Mouse (Mus musculus): ENCODE results near the gene Krt88. TPM values are rescaled to one million over a fixed set of nuclear protein-coding genes. Genes with fewer than 3 reads are reported as not detected.

The Krt88 gene
- polyA plus RNA-seq, 1 experiment = not detected

DNA sequence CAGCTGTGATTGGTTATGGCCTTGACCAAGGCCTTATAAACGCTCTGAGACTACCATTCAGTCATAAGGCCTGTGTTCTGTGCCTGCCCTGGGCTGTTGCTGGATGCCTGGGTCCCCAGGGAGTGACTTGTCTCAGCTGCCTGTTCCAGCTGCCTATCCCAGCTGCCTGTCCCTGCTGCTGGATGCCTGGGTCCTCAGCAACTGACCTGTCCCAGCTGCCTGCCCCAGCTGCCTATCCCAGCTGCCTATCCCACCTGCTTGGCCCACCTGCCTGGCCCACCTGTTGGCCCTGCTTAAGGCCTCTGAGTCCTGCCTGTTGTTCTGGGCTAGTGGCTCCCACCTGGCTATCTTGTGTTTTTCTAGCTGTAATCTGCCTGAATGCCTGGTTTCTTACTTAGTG, 46.7 kb downstream of the Krt88 start:
- no peak overlapping the region for H3K27ac ChIP-seq (ENCODE audit: control insufficient read depth, insufficient read depth, low read length)
- no peak for DNase-seq
- no peaks in the 10 kb centered on the region for H3K36me3 ChIP-seq (ENCODE audit: control insufficient read depth, insufficient read depth, low read length)
- TF ChIP-seq CTCF (IDR thresholded peaks at IDR 0.05; ENCODE audit: borderline replicate concordance, control insufficient read depth, extremely low read depth, insufficient read depth, low read length, poor library complexity) (no peak), POLR2A (IDR thresholded peaks at IDR 0.05; ENCODE audit: control insufficient read depth, extremely low read depth, insufficient read depth, low read length, poor library complexity) (no peak)
- WGBS = 60% methylated on average over 1 of the region's 1 CpGs
- H3K4me3 ChIP-seq (ENCODE audit: control insufficient read depth, insufficient read depth, low read length) = no peak overlapping the region
- H3K4me1 ChIP-seq (replicated peaks; ENCODE audit: control insufficient read depth, insufficient read depth, low read length) = no peaks in the 10 kb centered on the region
- no peaks in the 10 kb centered on the region for H3K27me3 ChIP-seq (ENCODE audit: control insufficient read depth, insufficient read depth, low read length)

DNA sequence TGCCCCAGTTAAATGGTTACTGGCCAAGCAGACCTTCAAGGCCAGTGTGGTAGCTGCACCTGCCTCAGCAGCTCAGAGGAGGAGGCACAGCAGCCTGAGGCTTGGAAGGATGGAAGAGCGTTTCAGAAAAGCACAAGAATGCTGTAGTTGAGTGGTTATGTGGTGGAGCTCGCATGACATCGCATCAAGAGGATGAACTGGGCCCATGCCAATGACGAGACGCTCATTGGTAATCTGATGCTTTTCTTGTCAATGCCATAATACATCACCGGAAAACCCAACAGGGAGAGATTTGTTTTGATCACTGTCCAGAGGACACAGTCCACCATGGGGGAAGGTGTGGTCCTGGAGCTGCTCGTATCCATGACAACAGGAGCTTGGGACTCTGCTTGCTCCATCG, 47.7 kb downstream of the Krt88 start:
- 96% methylated on average over 8 of the region's 8 CpGs for WGBS
- no peak for DNase-seq
- H3K36me3 ChIP-seq (ENCODE audit: control insufficient read depth, insufficient read depth, low read length) = no peaks in the 10 kb centered on the region
- no peaks in the 10 kb centered on the region for H3K27me3 ChIP-seq (ENCODE audit: control insufficient read depth, insufficient read depth, low read length)
- no peak overlapping the region for H3K27ac ChIP-seq (ENCODE audit: control insufficient read depth, insufficient read depth, low read length)
- no peak overlapping the region for H3K4me3 ChIP-seq (ENCODE audit: control insufficient read depth, insufficient read depth, low read length)
- TF ChIP-seq POLR2A (IDR thresholded peaks at IDR 0.05; ENCODE audit: control insufficient read depth, extremely low read depth, insufficient read depth, low read length, poor library complexity) (no peak), CTCF (IDR thresholded peaks at IDR 0.05; ENCODE audit: borderline replicate concordance, control insufficient read depth, extremely low read depth, insufficient read depth, low read length, poor library complexity) (no peak)
- no peaks in the 10 kb centered on the region for H3K4me1 ChIP-seq (replicated peaks; ENCODE audit: control insufficient read depth, insufficient read depth, low read length)

DNA sequence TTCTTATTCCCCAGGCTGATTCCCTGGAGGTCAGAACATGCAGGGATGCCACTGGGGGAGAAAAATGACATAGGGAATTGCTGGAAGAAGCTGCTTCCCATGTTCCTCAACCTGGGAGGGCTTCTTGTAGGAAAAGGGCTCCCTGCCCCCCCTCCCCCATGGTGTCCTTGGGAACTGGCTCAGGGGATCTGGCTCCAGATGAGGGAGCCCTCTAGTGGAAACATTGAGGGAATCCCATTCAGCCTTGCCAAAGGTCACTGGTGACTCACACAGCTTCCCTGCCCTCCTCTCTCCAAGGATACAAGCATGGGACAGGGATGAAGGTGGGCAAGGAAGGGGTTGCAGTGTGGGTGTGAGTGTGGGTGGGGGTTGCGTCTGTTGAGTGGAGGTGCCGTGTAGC, 49.6 kb downstream of the Krt88 start:
- DNase-seq = no peak
- H3K27me3 ChIP-seq (ENCODE audit: control insufficient read depth, insufficient read depth, low read length) = no peaks in the 10 kb centered on the region
- H3K4me3 ChIP-seq (ENCODE audit: control insufficient read depth, insufficient read depth, low read length) = no peak overlapping the region
- H3K36me3 ChIP-seq (ENCODE audit: control insufficient read depth, insufficient read depth, low read length) = no peaks in the 10 kb centered on the region
- WGBS = 92% methylated on average over 2 of the region's 2 CpGs
- H3K4me1 ChIP-seq (replicated peaks; ENCODE audit: control insufficient read depth, insufficient read depth, low read length) = no peaks in the 10 kb centered on the region
- TF ChIP-seq CTCF (IDR thresholded peaks at IDR 0.05; ENCODE audit: borderline replicate concordance, control insufficient read depth, extremely low read depth, insufficient read depth, low read length, poor library complexity) (peak; percentile 33; the same call in 1 of the 2 replicates), POLR2A (IDR thresholded peaks at IDR 0.05; ENCODE audit: control insufficient read depth, extremely low read depth, insufficient read depth, low read length, poor library complexity) (no peak)
- H3K27ac ChIP-seq (ENCODE audit: control insufficient read depth, insufficient read depth, low read length) = no peak overlapping the region

Other genes with a start within 250 kb of the Krt88 start
- gene Grasp, start 223.6 kb upstream of the Krt88 start, polyA plus RNA-seq (2012; rRNA removed) = 10.2 and 15.4 TPM in 2 replicates
- gene Nr4a1, start 193.5 kb upstream of the Krt88 start, polyA plus RNA-seq (2012; rRNA removed) = 164 TPM in 2 replicates
- 68.5 and 75.2 TPM in 2 replicates for gene Atg101, start 163.5 kb upstream of the Krt88 start, polyA plus RNA-seq (2012; rRNA removed)
- 0.55 and 0.88 TPM in 2 replicates for gene 6030408B16Rik, start 154.5 kb upstream of the Krt88 start, polyA plus RNA-seq (2012; rRNA removed)
- 3.1 and 3.8 TPM in 2 replicates for gene Krt80, start 77.6 kb upstream of the Krt88 start, polyA plus RNA-seq (2012; rRNA removed)
- gene Krt7, start 36.7 kb upstream of the Krt88 start, polyA plus RNA-seq (2012; rRNA removed) = 20.8 and 28.3 TPM in 2 replicates
- 0.57 and 0.77 TPM in 2 replicates for gene Krt87, start 8.9 kb upstream of the Krt88 start, polyA plus RNA-seq (2012; rRNA removed)
- gene Krt81, start 16.0 kb downstream of the Krt88 start, polyA plus RNA-seq (2012; rRNA removed) = 0.56 and 0.66 TPM in 2 replicates
- gene Krt86, start 25.7 kb downstream of the Krt88 start, polyA plus RNA-seq (2012; rRNA removed) = 0.18 and 0.35 TPM in 2 replicates
- gene Krt83, start 43.8 kb downstream of the Krt88 start, polyA plus RNA-seq (2012; rRNA removed) = 0.92 and 1.8 TPM in 2 replicates
- gene Gm49425, start 69.5 kb downstream of the Krt88 start, polyA plus RNA-seq (2012; rRNA removed) = 0.17 and 0.24 TPM in 2 replicates
- 2.2 and 2.9 TPM in 2 replicates for gene Krt84, start 85.1 kb downstream of the Krt88 start, polyA plus RNA-seq (2012; rRNA removed)
- gene Krt82, start 102.9 kb downstream of the Krt88 start, polyA plus RNA-seq (2012; rRNA removed) = 0.05 and 0.13 TPM in 2 replicates
- 0.09 and 0.16 TPM in 2 replicates for gene Krt90, start 115.2 kb downstream of the Krt88 start, polyA plus RNA-seq (2012; rRNA removed)
- gene Krt75, start 126.2 kb downstream of the Krt88 start, polyA plus RNA-seq (2012; rRNA removed) = 0.49 and 0.82 TPM in 2 replicates
- gene Gm5414, start 180.4 kb downstream of the Krt88 start, polyA plus RNA-seq (2012; rRNA removed) = not detected in 2 replicates
- gene Gm5478, start 199.6 kb downstream of the Krt88 start, polyA plus RNA-seq (2012; rRNA removed) = not detected in 2 replicates
- 0.68 and 1.1 TPM in 2 replicates for gene Krt6b, start 232.5 kb downstream of the Krt88 start, polyA plus RNA-seq (2012; rRNA removed)
- gene Krt6a, start 246.6 kb downstream of the Krt88 start, polyA plus RNA-seq (2012; rRNA removed) = 2.3 and 2.4 TPM in 2 replicates